12 mouse cellular contexts compared by ENCODE assay signal in genomic region chr1:80852761-80853160, GRCm38 (mm10).
DNase-seq lines count a peak whose midpoint lies in the region; ATAC-seq and TF ChIP-seq lines count a peak whose summit lies in the region.
"Had no signal": no experiment of that assay in that cellular context is flagged by ENCODE, and none has a peak within 500 bp of the region (broad histone marks: within the 10 kb centered on the region; RNA-seq: fewer than 3 reads in every experiment).

No protein-coding gene starts in this region.

- TF ChIP-seq POLR2A in brain, embryonic 14.5 days (IDR thresholded peaks at IDR 0.05; ENCODE audit: borderline replicate concordance, extremely low read depth, insufficient read depth, insufficient read length, poor library complexity, severe bottlenecking): no peak

- DNase-seq in cerebellum, adult 11 months: no peak
- DNase-seq in layer of hippocampus, adult 2 months (ENCODE audit: low spot score in 2 of 2): peak in 1 of 2 experiments; percentile 44
- DNase-seq in layer of hippocampus, postnatal 10 days (ENCODE audit: low spot score in 2 of 2): no peak
- DNase-seq in brain, embryonic 14.5 days (ENCODE audit: low read depth): peak; percentile 71
- DNase-seq in layer of hippocampus, postnatal 36 days: peak; percentile 2 to 4
- no peak for DNase-seq in heart, adult 11 months
- DNase-seq in adrenal gland, adult (ENCODE audit: inconsistent age in 2 of 2, low spot score in 1 of 2): no peak
- DNase-seq: kidney, postnatal 14 days had no signal

- ATAC-seq in cerebellum, adult (ENCODE audit: insufficient number of reproducible peaks, low FRiP score, low TSS enrichment): peak; percentile 74

- no peak overlapping the region for H3K4me3 ChIP-seq in layer of hippocampus, adult 2 months
- H3K4me3 ChIP-seq: neural tube, embryonic 15.5 days; stomach, embryonic 15.5 days had no signal

- no peak for TF ChIP-seq CTCF in layer of hippocampus, adult 2 months (conservative IDR thresholded peaks at IDR 0.05)
- TF ChIP-seq CTCF in brain, embryonic 14.5 days (IDR thresholded peaks at IDR 0.05; ENCODE audit: borderline replicate concordance, extremely low read depth, insufficient read depth, insufficient read length): no peak

- 0 out of 2 replicates have a peak overlapping the region, but pooled peaks have one; percentile 36 for H3K27ac ChIP-seq in layer of hippocampus, adult 2 months
- H3K27ac ChIP-seq: macrophage; neural tube, embryonic 15.5 days; stomach, embryonic 15.5 days had no signal

Comparison
In these comparisons a context has a peak if more than half of its experiments do, and no peak if none do; other contexts are left out.
1. DNase-seq: peak in brain, embryonic 14.5 days (single experiment) and layer of hippocampus, postnatal 36 days (2 of 2); none in cerebellum, adult 11 months (single experiment), layer of hippocampus, postnatal 10 days (0 of 2), heart, adult 11 months (single experiment) and adrenal gland, adult (0 of 2).